Mouse (Mus musculus) CH12.LX (cell line): ENCODE results near the gene Gse1. TPM values are rescaled to one million over a fixed set of nuclear protein-coding genes. Genes with fewer than 3 reads are reported as not detected.

ENCODE experiments used
- DNase-seq: peaks from one replicate; pipeline ENCODE4 v3.0.0-alpha.2; 2013; ENCODE audit errors: extremely low read depth
- H3K27ac ChIP-seq: 2 replicates; pipeline ENCODE4 v1.5.1; 2012; ENCODE audit warnings: low read depth, mild to moderate bottlenecking, control low read depth, moderate library complexity; ENCODE audit not compliant: insufficient read depth
- H3K27me3 ChIP-seq: replicated peaks from 2 replicates; pipeline ENCODE3; 2012; ENCODE audit warnings: inconsistent platforms
- H3K36me3 ChIP-seq, 2 experiments: replicated peaks in 1 of 2; 2 replicates each; pipeline versions ENCODE3 to v1.6.1; 2012; ENCODE audit warnings: inconsistent platforms in 1 of 2, low read length in 1 of 2, mild to moderate bottlenecking in 1 of 2, mixed read lengths in 1 of 2, moderate library complexity in 1 of 2; ENCODE audit not compliant: control insufficient read depth in 1 of 2, insufficient read depth in 1 of 2
- H3K4me1 ChIP-seq, 2 experiments: 2 replicates each; pipeline ENCODE4 v1.6.1; 2012; ENCODE audit warnings: inconsistent platforms in 1 of 2, moderate library complexity in 1 of 2; ENCODE audit not compliant: insufficient read depth in 2 of 2, control insufficient read depth in 1 of 2
- H3K4me2 ChIP-seq: 2 replicates; pipeline ENCODE4 v1.6.1; 2012; ENCODE audit warnings: low read depth, mild to moderate bottlenecking, control low read depth; ENCODE audit not compliant: poor library complexity, insufficient read depth, severe bottlenecking
- H3K4me3 ChIP-seq, 3 experiments: fragments of 150-350 bp in 1 of 3; sonication (generic) in 1 of 3; replicated peaks in 1 of 3; 2 replicates each; pipeline versions ENCODE3 to v1.5.1; 2011 to 2012; ENCODE audit warnings: low read depth in 2 of 3, low read length in 2 of 3, mild to moderate bottlenecking in 2 of 3, moderate library complexity in 2 of 3, control low read depth in 1 of 3, improper control_type of control experiment in 1 of 3, inconsistent platforms in 1 of 3, mixed read lengths in 1 of 3; ENCODE audit not compliant: poor library complexity in 1 of 3
- H3K79me2 ChIP-seq: replicated peaks from 2 replicates; pipeline ENCODE4 v1.6.1; 2012; ENCODE audit warnings: mild to moderate bottlenecking, moderate library complexity; ENCODE audit not compliant: control insufficient read depth, poor library complexity, insufficient read depth, severe bottlenecking; ENCODE audit errors: extremely low read depth
- H3K9ac ChIP-seq: 2 replicates; pipeline ENCODE4 v1.6.1; 2012; ENCODE audit warnings: low read depth, mild to moderate bottlenecking, control low read depth, moderate library complexity; ENCODE audit not compliant: insufficient read depth
- H3K9me3 ChIP-seq: replicated peaks from 2 replicates; pipeline ENCODE3; 2012; ENCODE audit warnings: low read length, inconsistent platforms, mixed read lengths
- BHLHE40 ChIP-seq: IDR thresholded peaks from 2 replicates; pipeline ENCODE4 v1.6.1; 2011; ENCODE audit warnings: mild to moderate bottlenecking, low read depth, low read length, improper control_type of control experiment
- CHD1 ChIP-seq: IDR thresholded peaks from 2 replicates; pipeline ENCODE4 v1.6.1; 2012; ENCODE audit warnings: low read depth, low read length, improper control_type of control experiment, inconsistent platforms
- CHD2 ChIP-seq: IDR thresholded peaks from 2 replicates; pipeline ENCODE4 v1.6.1; 2011; ENCODE audit warnings: low read length, improper control_type of control experiment
- CTCF ChIP-seq, 2 experiments: IDR thresholded peaks in 1 of 2; conservative IDR thresholded peaks in 1 of 2; 2 replicates each; pipeline ENCODE4 v1.5.1; 2011 to 2012; ENCODE audit warnings: low read depth in 2 of 2, low read length in 2 of 2, improper control_type of control experiment in 1 of 2, inconsistent platforms in 1 of 2, mild to moderate bottlenecking in 1 of 2, moderate library complexity in 1 of 2
- E2F4 ChIP-seq: IDR thresholded peaks from 2 replicates; pipeline ENCODE4 v1.6.1; 2011; ENCODE audit warnings: low read depth, low read length, improper control_type of control experiment; ENCODE audit not compliant: insufficient replicate concordance
- ELF1 ChIP-seq: IDR thresholded peaks from 2 replicates; pipeline ENCODE4 v1.6.1; 2014; ENCODE audit warnings: low read depth, mild to moderate bottlenecking, inconsistent platforms, low read length, improper control_type of control experiment
- EP300 ChIP-seq: IDR thresholded peaks from 2 replicates; pipeline ENCODE4 v1.6.1; 2011; ENCODE audit warnings: low read length, improper control_type of control experiment
- ETS1 ChIP-seq: conservative IDR thresholded peaks from 2 replicates; pipeline ENCODE4 v1.6.1; 2012; ENCODE audit warnings: low read depth, mild to moderate bottlenecking, inconsistent platforms, low read length, improper control_type of control experiment, moderate library complexity
- IRF4 ChIP-seq: IDR thresholded peaks from 2 replicates; pipeline ENCODE4 v1.6.1; 2014; ENCODE audit warnings: low read depth, mild to moderate bottlenecking, inconsistent platforms, low read length, improper control_type of control experiment
- JUN ChIP-seq: IDR thresholded peaks from 2 replicates; pipeline ENCODE4 v1.6.1; 2011; ENCODE audit warnings: low read depth, mild to moderate bottlenecking, low read length, improper control_type of control experiment, moderate library complexity; ENCODE audit not compliant: insufficient read depth
- JUND ChIP-seq: conservative IDR thresholded peaks from 2 replicates; pipeline ENCODE4 v1.6.1; 2011; ENCODE audit warnings: low read depth, low read length, improper control_type of control experiment
- KAT2A ChIP-seq: IDR thresholded peaks from 2 replicates; pipeline ENCODE4 v1.6.1; 2012; ENCODE audit warnings: low read length, improper control_type of control experiment, inconsistent platforms; ENCODE audit not compliant: insufficient replicate concordance
- MAX ChIP-seq: IDR thresholded peaks from 2 replicates; pipeline ENCODE4 v1.6.1; 2011; ENCODE audit warnings: low read length, improper control_type of control experiment
- MAZ ChIP-seq: IDR thresholded peaks from 2 replicates; pipeline ENCODE4 v1.6.1; 2012; ENCODE audit warnings: low read depth, mild to moderate bottlenecking, inconsistent platforms, low read length, improper control_type of control experiment, moderate library complexity
- MEF2A ChIP-seq: IDR thresholded peaks from 2 replicates; pipeline ENCODE4 v1.6.1; 2014; ENCODE audit warnings: low read depth, mild to moderate bottlenecking, inconsistent platforms, low read length, improper control_type of control experiment, borderline replicate concordance
- MYC ChIP-seq: IDR thresholded peaks from 2 replicates; pipeline ENCODE4 v1.6.1; 2011; ENCODE audit warnings: low read depth, mild to moderate bottlenecking, improper control_type of control experiment, low read length
- POLR2A ChIP-seq: IDR thresholded peaks from 2 replicates; pipeline ENCODE4 v1.6.1; 2011; ENCODE audit warnings: low read depth, mild to moderate bottlenecking, improper control_type of control experiment, low read length
- POLR2AphosphoS2 ChIP-seq: IDR thresholded peaks from 2 replicates; pipeline ENCODE4 v1.6.1; 2011; ENCODE audit warnings: low read depth, low read length, improper control_type of control experiment
- RAD21 ChIP-seq: IDR thresholded peaks from 2 replicates; pipeline ENCODE4 v1.6.1; 2011; ENCODE audit warnings: low read depth, mild to moderate bottlenecking, low read length, improper control_type of control experiment, moderate library complexity
- RCOR1 ChIP-seq: conservative IDR thresholded peaks from 2 replicates; pipeline ENCODE4 v1.6.1; 2012; ENCODE audit warnings: low read depth, mild to moderate bottlenecking, inconsistent platforms, low read length, improper control_type of control experiment
- TBP ChIP-seq: conservative IDR thresholded peaks from 2 replicates; pipeline ENCODE4 v1.6.1; 2011; ENCODE audit warnings: low read depth, low read length, improper control_type of control experiment
- TCF12 ChIP-seq: IDR thresholded peaks from 2 replicates; pipeline ENCODE4 v1.6.1; 2014; ENCODE audit warnings: low read depth, mild to moderate bottlenecking, inconsistent platforms, low read length, improper control_type of control experiment
- USF1 ChIP-seq: IDR thresholded peaks from 2 replicates; pipeline ENCODE4 v1.6.1; 2014; ENCODE audit warnings: low read depth, mild to moderate bottlenecking, inconsistent platforms, low read length, improper control_type of control experiment
- USF2 ChIP-seq: conservative IDR thresholded peaks from 2 replicates; pipeline ENCODE4 v1.6.1; 2011; ENCODE audit warnings: low read depth, low read length, improper control_type of control experiment
- ZKSCAN1 ChIP-seq: IDR thresholded peaks from 2 replicates; pipeline ENCODE4 v1.6.1; 2012; ENCODE audit warnings: low read depth, inconsistent platforms, low read length, improper control_type of control experiment, borderline replicate concordance
- ZMIZ1 ChIP-seq: IDR thresholded peaks from 2 replicates; pipeline ENCODE4 v1.6.1; 2012; ENCODE audit warnings: low read depth, mild to moderate bottlenecking, inconsistent platforms, low read length, improper control_type of control experiment
- dilution Hi-C: fragments of 300-500 bp; cut with MboI; formaldehyde crosslinking; loops from 2 replicates; pipeline ENCODE4 v1.14.3; 2020; ENCODE audit warnings: low sequenced_read_pairs; ENCODE audit not compliant: extremely low pct_unique_long_range_greater_than_20kb, extremely low pct_ligation_motif_present
- in situ Hi-C: fragments of 300-500 bp; cut with MboI; formaldehyde crosslinking; loops from 3 replicates; pipeline ENCODE4 v1.14.3; 2019; ENCODE audit warnings: low sequenced_read_pairs, low pct_ligation_motif_present, low pct_unique_long_range_greater_than_20kb, mixed read lengths
- polyA plus RNA-seq: library from polyadenylated mRNA; unstranded; fragments of >175 nt; gene quantifications from 2 replicates; pipeline ENCODE4 v1.2.1, GENCODE M21; 2012; ENCODE audit warnings: low read depth; ENCODE audit not compliant: insufficient read length
- total RNA-seq, 2 experiments: library from RNA; depleted of rRNA; stranded (reverse); fragments of 300-350 nt in 1 of 2; fragments of >200 nt in 1 of 2; gene quantifications; 2 replicates each; pipeline ENCODE4 v1.2.3; 2012 to 2014

Gse1 gene
- total and polyA plus RNA-seq, 3 experiments: 1.3 to 9.8 (median 8.5) TPM

- Histone ChIP-seq H3K36me3 (no peaks in the 10 kb centered on the region), H3K79me2 (no peaks in the 10 kb centered on the region), H3K9me3 (peaks cover 4% of the 10 kb centered on the region), H3K4me3 (no peak overlapping the region), H3K9ac (no peak overlapping the region), H3K27me3 (peaks cover 1% of the 10 kb centered on the region), H3K4me1 (no peaks in the 10 kb centered on the region), H3K4me2 (no peak overlapping the region), H3K27ac (no peak overlapping the region)
- dilution Hi-C loops: no loop called here
- DNase-seq: no peak
- TF ChIP-seq USF2: no peak
- no peak for TF ChIP-seq KAT2A
- no peak for TF ChIP-seq USF1
- TF ChIP-seq EP300: no peak
- no peak for TF ChIP-seq CHD1
- no peak for TF ChIP-seq MYC
- TF ChIP-seq TCF12: no peak
- no peak for TF ChIP-seq JUN
- no peak for TF ChIP-seq ETS1
- TF ChIP-seq POLR2AphosphoS2: no peak
- no peak for TF ChIP-seq POLR2A
- TF ChIP-seq ZKSCAN1: no peak
- TF ChIP-seq MEF2A: no peak
- no peak for TF ChIP-seq BHLHE40
- TF ChIP-seq MAZ: no peak
- no peak for TF ChIP-seq CHD2
- TF ChIP-seq E2F4: no peak
- no peak for TF ChIP-seq JUND
- no peak for TF ChIP-seq RCOR1
- in situ Hi-C loops: no loop called here
Measured at GRCm38 (mm10) chr8:120251411-120252035, 23.3 kb downstream of the Gse1 start.

GRCm38 (mm10) chr8:120253626-120254025, 25.4 kb downstream of the Gse1 start:
- no peak overlapping the region for H3K4me2 ChIP-seq
- no peak for DNase-seq
- no peaks in the 10 kb centered on the region for H3K9me3 ChIP-seq
- no peak overlapping the region for H3K9ac ChIP-seq
- no peak overlapping the region for H3K4me3 ChIP-seq
- H3K4me1 ChIP-seq: no peaks in the 10 kb centered on the region
- H3K36me3 ChIP-seq: peaks cover 0 to 3% of the 10 kb centered on the region in 2 experiments
- H3K79me2 ChIP-seq: no peaks in the 10 kb centered on the region
- H3K27me3 ChIP-seq: peaks cover 1% of the 10 kb centered on the region
- no peak overlapping the region for H3K27ac ChIP-seq
- TF ChIP-seq ZMIZ1 (no peak), POLR2A (no peak), RCOR1 (no peak), TCF12 (no peak), MEF2A (no peak), ETS1 (no peak), ELF1 (no peak), BHLHE40 (no peak), MAX (no peak), E2F4 (no peak), CTCF (conservative IDR thresholded peaks at IDR 0.05 in 1 of 2, IDR thresholded peaks at IDR 0.05 in 1 of 2; ENCODE audit: low read depth in 2 of 2, low read length in 2 of 2) (no peak), RAD21 (no peak), TBP (no peak), CHD1 (no peak), IRF4 (no peak), POLR2AphosphoS2 (no peak), JUN (no peak), MAZ (no peak), CHD2 (no peak)
- TF ChIP-seq, all 38 proteins: peak for 0
- dilution Hi-C loops (no loop called here), in situ Hi-C loops (no loop called here)
